Mouse (Mus musculus): ENCODE data around the gene Enpp5. TPM values are rescaled to one million over a fixed set of nuclear protein-coding genes. Genes with fewer than 3 reads are reported as not detected.

Enpp5 gene
- polyA plus RNA-seq, 1 experiment = 220 TPM

DNA sequence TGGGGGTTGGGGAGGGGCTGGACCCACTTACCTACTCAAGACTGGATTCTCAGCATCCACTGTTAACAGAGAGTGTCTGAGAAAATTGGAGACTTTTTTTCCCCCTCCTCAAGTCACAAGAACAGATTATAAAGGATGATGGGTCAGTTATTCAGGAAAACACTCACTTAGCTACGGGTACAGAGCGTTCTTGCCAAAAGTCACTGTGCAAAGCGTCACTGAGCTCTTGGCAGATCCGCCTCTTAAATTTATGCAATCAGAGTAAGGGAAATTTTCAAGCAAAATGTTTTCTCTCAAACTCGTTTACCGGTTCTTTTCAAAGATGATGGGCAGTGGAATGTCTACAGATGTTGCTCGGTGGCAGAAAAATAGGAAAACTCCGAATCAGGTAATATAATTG is 35.8 kb upstream of the Enpp5 start:
- TF ChIP-seq CTCF (IDR thresholded peaks at IDR 0.05; ENCODE audit: borderline replicate concordance, insufficient read depth, low read depth, low read length) (no peak), POLR2A (IDR thresholded peaks at IDR 0.05; ENCODE audit: borderline replicate concordance, insufficient read depth, low read length) (no peak)
- no peak overlapping the region for H3K27ac ChIP-seq (ENCODE audit: insufficient read depth, low read length)
- no peaks in the 10 kb centered on the region for H3K4me1 ChIP-seq (ENCODE audit: control insufficient read depth, insufficient read depth, low read length)
- WGBS = 68% methylated on average over 8 of the region's 8 CpGs
- no peaks in the 10 kb centered on the region for H3K27me3 ChIP-seq (ENCODE audit: control insufficient read depth, insufficient read depth, low read length)
- no peak overlapping the region for H3K4me3 ChIP-seq (replicated peaks; ENCODE audit: insufficient read depth, low read depth, low read length)
- DNase-seq = no peak

DNA sequence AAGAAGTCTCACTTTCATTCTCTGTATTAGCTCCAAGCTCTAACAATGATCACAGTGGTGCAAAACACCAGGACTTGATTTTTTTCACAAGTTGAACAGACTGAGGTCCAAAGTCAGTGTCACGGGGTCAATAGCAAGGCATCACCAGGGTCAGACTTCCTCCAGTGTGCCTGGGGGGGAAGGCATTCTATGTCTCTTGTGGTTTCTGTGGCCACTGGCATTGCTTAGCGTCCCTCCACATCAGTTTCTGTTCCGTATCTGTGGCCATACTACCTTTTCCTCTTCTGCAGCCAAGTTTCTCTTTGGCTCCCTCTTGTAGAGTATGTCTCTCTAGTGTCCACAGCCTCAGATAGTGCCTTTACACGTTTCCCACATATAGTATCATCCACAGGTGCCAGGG is 25.2 kb upstream of the Enpp5 start:
- 76% methylated on average over 4 of the region's 4 CpGs for WGBS
- no peak for TF ChIP-seq POLR2A (IDR thresholded peaks at IDR 0.05; ENCODE audit: borderline replicate concordance, insufficient read depth, low read length)
- TF ChIP-seq CTCF (IDR thresholded peaks at IDR 0.05; ENCODE audit: borderline replicate concordance, insufficient read depth, low read depth, low read length) = no peak
- no peaks in the 10 kb centered on the region for H3K27me3 ChIP-seq (ENCODE audit: control insufficient read depth, insufficient read depth, low read length)
- no peaks in the 10 kb centered on the region for H3K4me1 ChIP-seq (ENCODE audit: control insufficient read depth, insufficient read depth, low read length)
- no peak for DNase-seq
- no peak overlapping the region for H3K27ac ChIP-seq (ENCODE audit: insufficient read depth, low read length)
- H3K4me3 ChIP-seq (replicated peaks; ENCODE audit: insufficient read depth, low read depth, low read length) = no peak overlapping the region

GRCm38 (mm10) chr17:44057123-44057522 is 21.5 kb upstream of the Enpp5 start:
- no peak for TF ChIP-seq POLR2A (IDR thresholded peaks at IDR 0.05; ENCODE audit: borderline replicate concordance, insufficient read depth, low read length)
- TF ChIP-seq CTCF (IDR thresholded peaks at IDR 0.05; ENCODE audit: borderline replicate concordance, insufficient read depth, low read depth, low read length) = no peak
- WGBS = 94% methylated on average over 1 of the region's 1 CpGs
- no peaks in the 10 kb centered on the region for H3K27me3 ChIP-seq (ENCODE audit: control insufficient read depth, insufficient read depth, low read length)
- H3K4me1 ChIP-seq (ENCODE audit: control insufficient read depth, insufficient read depth, low read length) = no peaks in the 10 kb centered on the region
- H3K27ac ChIP-seq (ENCODE audit: insufficient read depth, low read length) = no peak overlapping the region
- no peak overlapping the region for H3K4me3 ChIP-seq (replicated peaks; ENCODE audit: insufficient read depth, low read depth, low read length)
- no peak for DNase-seq

GRCm38 (mm10) chr17:44058145-44058544 is 20.5 kb upstream of the Enpp5 start:
- DNase-seq = no peak
- Histone ChIP-seq H3K27ac (ENCODE audit: insufficient read depth, low read length) (no peak overlapping the region), H3K27me3 (ENCODE audit: control insufficient read depth, insufficient read depth, low read length) (no peaks in the 10 kb centered on the region), H3K4me3 (replicated peaks; ENCODE audit: insufficient read depth, low read depth, low read length) (no peak overlapping the region), H3K4me1 (ENCODE audit: control insufficient read depth, insufficient read depth, low read length) (no peaks in the 10 kb centered on the region)
- no peak for TF ChIP-seq POLR2A (IDR thresholded peaks at IDR 0.05; ENCODE audit: borderline replicate concordance, insufficient read depth, low read length)
- no peak for TF ChIP-seq CTCF (IDR thresholded peaks at IDR 0.05; ENCODE audit: borderline replicate concordance, insufficient read depth, low read depth, low read length)

DNA sequence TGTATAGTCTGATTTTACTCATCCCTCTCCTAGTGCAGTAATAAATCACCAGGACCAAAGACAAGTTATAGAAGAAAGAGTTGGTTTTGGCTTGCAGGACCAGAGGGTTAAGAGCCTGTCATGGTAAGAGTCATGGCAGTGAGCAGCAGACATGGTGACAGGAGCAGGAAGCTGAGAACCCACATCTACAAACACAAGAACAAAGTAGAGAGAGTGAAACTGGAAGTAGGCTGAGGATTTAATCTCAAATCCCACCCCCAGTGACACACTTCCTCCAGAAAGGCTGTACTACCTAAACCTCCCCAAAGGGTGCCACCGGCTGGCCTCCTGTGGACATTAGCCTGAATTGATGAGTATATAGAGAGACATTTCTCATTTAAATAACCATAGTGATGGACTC is 17.8 kb upstream of the Enpp5 start:
- no peak for TF ChIP-seq CTCF (IDR thresholded peaks at IDR 0.05; ENCODE audit: borderline replicate concordance, insufficient read depth, low read depth, low read length)
- TF ChIP-seq POLR2A (IDR thresholded peaks at IDR 0.05; ENCODE audit: borderline replicate concordance, insufficient read depth, low read length) = no peak
- no peak for DNase-seq
- WGBS = 96% methylated on average over 1 of the region's 1 CpGs

GRCm38 (mm10) chr17:44061289-44061890 is 17.2 kb upstream of the Enpp5 start:
- no peaks in the 10 kb centered on the region for H3K27me3 ChIP-seq (ENCODE audit: control insufficient read depth, insufficient read depth, low read length)
- no peaks in the 10 kb centered on the region for H3K4me1 ChIP-seq (ENCODE audit: control insufficient read depth, insufficient read depth, low read length)
- H3K4me3 ChIP-seq (replicated peaks; ENCODE audit: insufficient read depth, low read depth, low read length) = no peak overlapping the region
- WGBS = 80% methylated on average over 5 of the region's 5 CpGs
- no peak for TF ChIP-seq POLR2A (IDR thresholded peaks at IDR 0.05; ENCODE audit: borderline replicate concordance, insufficient read depth, low read length)
- TF ChIP-seq CTCF (IDR thresholded peaks at IDR 0.05; ENCODE audit: borderline replicate concordance, insufficient read depth, low read depth, low read length) = no peak
- H3K27ac ChIP-seq (ENCODE audit: insufficient read depth, low read length) = no peak overlapping the region
- peak in 1 of 2 experiments; percentile 22 for DNase-seq

More for the DNA sequence above, 17.8 kb upstream of the Enpp5 start:
- H3K4me1 ChIP-seq (ENCODE audit: control insufficient read depth, insufficient read depth, low read length) = no peaks in the 10 kb centered on the region
- H3K27ac ChIP-seq (ENCODE audit: insufficient read depth, low read length) = no peak overlapping the region
- H3K27me3 ChIP-seq (ENCODE audit: control insufficient read depth, insufficient read depth, low read length) = no peaks in the 10 kb centered on the region
- no peak overlapping the region for H3K4me3 ChIP-seq (replicated peaks; ENCODE audit: insufficient read depth, low read depth, low read length)

DNA sequence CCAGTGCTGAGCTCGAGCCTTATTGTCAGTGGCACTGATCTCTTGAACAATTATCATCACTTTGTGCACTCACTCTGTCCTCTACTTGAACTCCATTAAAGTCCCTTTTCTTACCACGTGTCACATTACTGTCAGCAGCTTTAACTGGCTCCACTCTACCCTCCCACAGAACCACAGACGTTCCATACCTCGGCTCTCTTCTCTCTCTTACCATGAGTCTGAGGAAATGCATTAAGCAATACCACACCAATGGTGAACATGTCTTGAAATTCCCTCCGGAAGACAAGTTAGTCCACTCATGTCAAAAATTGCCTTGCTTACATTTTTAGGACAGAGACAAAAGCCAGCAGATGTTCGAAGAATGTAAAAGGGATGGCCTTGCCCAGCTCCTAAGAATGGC is 9.7 kb upstream of the Enpp5 start:
- Histone ChIP-seq H3K27ac (ENCODE audit: insufficient read depth, low read length) (no peak overlapping the region), H3K4me1 (ENCODE audit: control insufficient read depth, insufficient read depth, low read length) (no peaks in the 10 kb centered on the region), H3K4me3 (replicated peaks; ENCODE audit: insufficient read depth, low read depth, low read length) (no peak overlapping the region), H3K27me3 (ENCODE audit: control insufficient read depth, insufficient read depth, low read length) (no peaks in the 10 kb centered on the region)
- no peak for TF ChIP-seq POLR2A (IDR thresholded peaks at IDR 0.05; ENCODE audit: borderline replicate concordance, insufficient read depth, low read length)
- TF ChIP-seq CTCF (IDR thresholded peaks at IDR 0.05; ENCODE audit: borderline replicate concordance, insufficient read depth, low read depth, low read length) = no peak
- 64% methylated on average over 6 of the region's 6 CpGs for WGBS
- DNase-seq = no peak

DNA sequence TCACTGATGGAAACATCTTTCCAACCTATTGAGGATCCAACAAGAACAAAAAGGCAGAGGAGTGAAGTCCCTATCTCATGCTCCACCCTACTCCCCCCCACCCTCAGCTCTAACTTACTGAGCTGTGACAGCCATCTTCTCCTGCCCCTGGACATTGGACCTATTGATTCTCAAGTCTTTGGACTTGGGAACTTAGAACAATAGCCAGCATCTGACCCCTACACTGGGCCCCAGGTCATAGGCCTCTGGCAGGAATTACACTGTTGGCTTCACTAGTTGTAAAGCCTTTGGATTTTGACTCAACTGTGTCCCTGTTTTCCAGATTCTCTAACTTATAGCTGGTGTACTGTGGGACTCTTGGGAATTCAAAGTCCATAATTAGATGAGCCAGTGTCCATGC is 6.9 kb upstream of the Enpp5 start:
- H3K4me3 ChIP-seq (replicated peaks; ENCODE audit: insufficient read depth, low read depth, low read length) = no peak overlapping the region
- DNase-seq = no peak
- TF ChIP-seq CTCF (IDR thresholded peaks at IDR 0.05; ENCODE audit: borderline replicate concordance, insufficient read depth, low read depth, low read length) (no peak), POLR2A (IDR thresholded peaks at IDR 0.05; ENCODE audit: borderline replicate concordance, insufficient read depth, low read length) (no peak)
- H3K27ac ChIP-seq (ENCODE audit: insufficient read depth, low read length) = no peak overlapping the region
- H3K27me3 ChIP-seq (ENCODE audit: control insufficient read depth, insufficient read depth, low read length) = no peaks in the 10 kb centered on the region
- no peaks in the 10 kb centered on the region for H3K4me1 ChIP-seq (ENCODE audit: control insufficient read depth, insufficient read depth, low read length)
